Mouse (Mus musculus) liver, embryonic 13.5 days (tissue): ENCODE measurements around the gene Arid5a. TPM values are rescaled to one million over a fixed set of nuclear protein-coding genes. Genes with fewer than 3 reads are reported as not detected.
A peak's percentile ranks its signal among the peaks of the same experiment; 100 is the strongest.

ENCODE experiments used
- ATAC-seq: fragments of 200-750 bp; cut with Nextera tagmentation; 2 replicates; pipeline ENCODE4 v1.8.0; 2017; ENCODE audit warnings: low read depth, mild to moderate bottlenecking, moderate number of reproducible peaks, moderate library complexity
- DNase-seq: peaks from one replicate; pipeline ENCODE4 v3.0.0; 2022
- H3K27ac ChIP-seq: fragments of 300-500 bp; sonication (generic); 2 replicates; pipeline ENCODE4 v1.5.1; 2015; ENCODE audit warnings: moderate library complexity, mild to moderate bottlenecking, inconsistent platforms
- H3K27me3 ChIP-seq: fragments of 300-500 bp; sonication (generic); 2 replicates; pipeline ENCODE4 v1.6.1; 2015; ENCODE audit warnings: mild to moderate bottlenecking, inconsistent platforms
- H3K36me3 ChIP-seq: fragments of 300-500 bp; sonication (generic); 2 replicates; pipeline ENCODE4 v1.6.1; 2015; ENCODE audit warnings: mild to moderate bottlenecking, inconsistent platforms
- H3K4me1 ChIP-seq: fragments of 300-500 bp; sonication (generic); replicated peaks from 2 replicates; pipeline ENCODE4 v1.6.1; 2015; ENCODE audit warnings: inconsistent platforms
- H3K4me2 ChIP-seq: fragments of 300-500 bp; sonication (generic); 2 replicates; pipeline ENCODE4 v1.6.1; 2015; ENCODE audit warnings: inconsistent platforms, mild to moderate bottlenecking, moderate library complexity
- H3K4me3 ChIP-seq: fragments of 300-500 bp; sonication (generic); replicated peaks from 2 replicates; pipeline ENCODE4 v1.5.1; 2015; ENCODE audit warnings: mild to moderate bottlenecking, inconsistent platforms
- H3K9ac ChIP-seq: fragments of 300-500 bp; sonication (generic); 2 replicates; pipeline ENCODE4 v1.6.1; 2015; ENCODE audit warnings: mild to moderate bottlenecking, inconsistent platforms
- H3K9me3 ChIP-seq: fragments of 300-500 bp; sonication (generic); replicated peaks from 2 replicates; pipeline ENCODE4 v1.6.1; 2016; ENCODE audit warnings: inconsistent platforms
- WGBS: fragments of 180-500 bp; shearing (Covaris S2); methylation state at CpG from one replicate; pipeline ENCODE4 v1.1.7; 2015; ENCODE audit not compliant: insufficient replicate concordance; 5-methylcytosine and 5-hydroxymethylcytosine counted together
- polyA plus RNA-seq: library from polyadenylated mRNA; unstranded; fragments of >200 nt; fragmentation: Nextera tagmentation; extraction: Ambion mirVana; gene quantifications from 2 replicates; pipeline ENCODE4 v1.2.1, GENCODE M21; 2015

The Arid5a gene
- 2.1 and 2.2 TPM in 2 replicates for polyA plus RNA-seq

DNA sequence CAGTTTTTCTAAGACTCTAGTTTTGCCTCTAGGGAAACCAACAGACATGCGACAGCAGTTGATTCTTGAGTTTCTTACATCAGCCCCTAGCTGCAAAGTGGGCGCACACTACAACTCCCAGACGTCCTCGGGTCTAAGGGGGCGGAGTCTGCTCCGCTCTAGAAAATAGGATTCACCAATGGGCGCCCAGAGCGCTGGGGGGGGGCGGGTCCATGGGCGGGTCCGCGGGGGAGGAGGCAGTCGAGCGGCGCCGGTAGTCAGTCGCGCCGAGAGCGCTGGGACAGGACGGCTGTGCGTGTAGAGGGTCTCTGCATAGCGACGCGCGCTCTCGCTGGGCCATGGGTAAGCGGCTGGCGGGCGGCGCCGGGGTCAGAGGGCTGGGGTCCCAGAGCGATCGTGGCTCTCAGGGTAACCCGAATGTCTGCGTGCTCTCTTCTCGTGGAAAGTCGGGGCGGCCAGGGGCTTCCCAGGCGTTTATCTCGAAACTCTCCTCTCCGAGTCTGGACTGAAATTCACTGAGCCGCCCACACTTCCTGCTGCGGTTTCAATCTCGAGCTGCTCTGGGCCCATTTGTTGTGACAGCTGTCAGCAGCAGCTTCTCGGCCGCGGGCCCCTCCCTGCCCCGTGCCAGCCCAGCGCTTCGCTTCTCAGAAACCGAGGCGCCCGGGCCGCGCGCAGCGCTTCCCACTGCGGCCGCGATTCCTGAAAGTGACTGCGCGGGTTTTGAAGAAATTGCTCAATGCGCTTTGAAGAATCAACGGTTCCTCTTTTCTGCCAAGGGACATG, at the start of gene Arid5a:
Gene Arid5a (plus strand): TSS at position 239 of the 786 bp plus-strand sequence.
- peaks cover 26% of the 10 kb centered on the region for H3K4me1 ChIP-seq
- peaks cover 59% of the 10 kb centered on the region for H3K27me3 ChIP-seq
- H3K36me3 ChIP-seq: no peaks in the 10 kb centered on the region
- peak; percentile 75 for DNase-seq
- H3K27ac ChIP-seq: peak within 1 kb of the TSS; percentile 76
- ATAC-seq: peak; percentile 92
- no peaks in the 10 kb centered on the region for H3K9me3 ChIP-seq
- H3K4me3 ChIP-seq: peak within 1 kb of the TSS; percentile 71
- peak within 1 kb of the TSS; percentile 77 for H3K9ac ChIP-seq
- peak within 1 kb of the TSS; percentile 95 for H3K4me2 ChIP-seq
- under 1% methylated on average over 65 of the region's 65 CpGs for WGBS

DNA sequence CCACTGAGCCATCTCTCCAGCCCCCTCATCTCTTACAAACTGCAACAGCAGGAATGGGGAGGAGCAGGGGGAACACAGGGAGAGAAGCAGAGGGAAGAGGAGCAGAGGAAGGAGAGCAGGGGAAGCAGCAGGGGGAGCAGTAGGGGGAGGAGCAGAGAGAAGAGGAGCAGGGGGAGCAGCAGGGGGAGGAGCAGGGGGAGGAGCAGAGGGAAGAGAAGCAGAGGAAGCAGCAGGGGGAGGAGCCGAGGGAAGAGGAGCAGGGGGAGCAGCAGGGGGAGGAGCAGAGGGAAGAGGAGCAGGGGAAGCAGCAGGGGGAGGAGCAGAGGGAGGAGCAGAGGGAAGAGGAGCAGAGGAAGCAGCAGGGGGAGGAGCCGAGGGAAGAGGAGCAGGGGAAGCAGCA, 48.9 kb upstream of the Arid5a start:
- Histone ChIP-seq H3K4me1 (peaks cover 15% of the 10 kb centered on the region), H3K4me3 (no peak overlapping the region), H3K27ac (no peak overlapping the region), H3K9me3 (peaks cover 5% of the 10 kb centered on the region; the same call in 1 of the 2 replicates), H3K36me3 (no peaks in the 10 kb centered on the region), H3K27me3 (peaks cover 22% of the 10 kb centered on the region), H3K9ac (no peak overlapping the region), H3K4me2 (no peak overlapping the region)
- ATAC-seq: no peak
- no peak for DNase-seq
- WGBS: 32% methylated on average over 2 of the region's 2 CpGs

DNA sequence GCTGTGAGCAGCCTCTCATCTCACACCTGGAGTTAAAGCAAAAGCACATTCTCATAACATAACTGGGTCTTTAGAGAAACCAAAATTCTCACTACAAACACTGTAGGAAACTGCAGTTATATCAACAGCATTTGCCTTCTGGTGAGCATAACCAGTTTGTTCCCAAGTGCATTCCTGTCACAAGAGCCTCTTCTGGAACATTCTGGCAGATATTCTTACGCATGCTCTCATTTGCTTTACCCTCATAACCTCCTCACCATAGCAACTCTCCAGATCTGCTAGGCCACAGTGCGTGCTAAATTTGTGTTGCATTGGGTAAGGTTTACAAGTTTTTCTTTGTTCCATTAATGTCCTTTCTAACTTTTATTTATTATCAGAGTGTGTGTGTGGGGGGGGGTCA, 48.3 kb upstream of the Arid5a start:
- DNase-seq (no peak), ATAC-seq (no peak)
- Histone ChIP-seq H3K9ac (no peak overlapping the region), H3K36me3 (no peaks in the 10 kb centered on the region), H3K27me3 (peaks cover 17% of the 10 kb centered on the region), H3K4me2 (no peak overlapping the region), H3K4me1 (peaks cover 21% of the 10 kb centered on the region), H3K27ac (no peak overlapping the region), H3K4me3 (no peak overlapping the region), H3K9me3 (peaks cover 5% of the 10 kb centered on the region; the same call in 1 of the 2 replicates)
- WGBS: 80% methylated on average over 2 of the region's 2 CpGs

DNA sequence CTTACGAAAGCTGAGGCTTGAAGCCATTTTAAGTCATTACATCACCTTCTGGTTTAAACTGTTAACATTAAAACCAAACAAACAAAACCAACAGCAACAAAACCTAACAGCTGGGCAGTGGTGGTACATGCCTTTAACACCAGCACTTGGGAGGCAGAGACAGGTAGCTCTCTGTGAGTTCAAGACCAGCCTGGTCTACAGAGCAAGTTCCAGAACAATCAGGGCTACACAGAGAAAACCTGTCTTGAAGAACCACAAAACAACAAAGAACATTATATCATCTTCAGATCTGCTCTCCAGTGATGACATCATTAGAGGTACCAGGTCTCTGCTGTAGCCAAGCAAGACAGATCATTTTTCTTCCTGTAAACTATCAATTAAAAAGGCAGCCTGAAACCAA, 47.1 kb upstream of the Arid5a start:
- 82% methylated on average over 1 of the region's 1 CpGs for WGBS

DNA sequence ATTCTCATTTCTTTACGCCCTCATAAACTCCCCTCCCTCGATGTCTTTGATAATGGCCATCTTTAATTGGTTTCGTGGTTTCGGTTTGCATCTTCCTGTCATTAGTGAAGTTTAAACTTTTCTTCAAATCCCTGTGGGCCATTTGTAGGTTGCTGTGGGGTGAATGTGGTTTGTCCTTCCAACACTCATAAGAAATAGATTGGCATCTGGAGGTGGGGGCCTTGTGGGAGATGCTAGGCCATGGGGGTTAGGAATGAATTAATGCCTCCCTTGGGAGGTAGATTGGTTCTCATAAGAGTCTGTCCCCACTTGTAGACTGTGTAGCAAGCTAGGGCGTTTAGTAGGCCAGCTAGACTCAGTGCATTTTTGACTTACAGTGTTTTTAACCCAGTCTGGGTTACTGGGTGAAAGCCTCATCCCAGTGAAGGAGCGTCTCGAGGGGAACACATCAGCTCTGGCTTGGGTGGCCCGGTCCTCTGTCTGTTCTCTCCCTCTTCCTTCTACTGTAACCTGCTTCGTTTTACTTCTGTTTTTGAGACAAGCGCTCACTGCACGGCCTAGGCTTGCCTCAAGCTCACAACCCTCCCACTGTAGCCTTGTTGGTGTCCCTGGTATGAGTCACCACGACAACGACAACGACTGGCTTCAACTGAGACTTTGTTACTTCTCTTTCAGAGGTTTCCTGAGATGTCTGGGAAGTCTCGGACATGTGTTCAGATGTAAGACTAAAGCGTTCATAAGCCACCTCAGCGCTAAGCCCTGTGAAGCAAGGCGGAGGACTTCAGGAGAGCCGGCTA, 45.6 kb upstream of the Arid5a start:
- no peaks in the 10 kb centered on the region for H3K36me3 ChIP-seq
- no peaks in the 10 kb centered on the region for H3K9me3 ChIP-seq
- no peak overlapping the region for H3K4me3 ChIP-seq
- H3K27me3 ChIP-seq: no peaks in the 10 kb centered on the region
- 35% methylated on average over 19 of the region's 19 CpGs for WGBS
- H3K4me2 ChIP-seq: no peak overlapping the region
- DNase-seq (no peak), ATAC-seq (peak; percentile 51; the same call in 1 of the 2 replicates)
- peaks cover 36% of the 10 kb centered on the region for H3K4me1 ChIP-seq
- H3K27ac ChIP-seq: no peak overlapping the region; the same call in 1 of the 2 replicates
- H3K9ac ChIP-seq: no peak overlapping the region

More for the DNA sequence above, 47.1 kb upstream of the Arid5a start:
- H3K4me2 ChIP-seq: no peak overlapping the region
- DNase-seq: no peak
- ATAC-seq: no peak
- H3K9ac ChIP-seq: no peak overlapping the region
- H3K4me1 ChIP-seq: peaks cover 26% of the 10 kb centered on the region
- no peak overlapping the region for H3K27ac ChIP-seq
- H3K4me3 ChIP-seq: no peak overlapping the region
- H3K9me3 ChIP-seq: peaks cover 5% of the 10 kb centered on the region; the same call in 1 of the 2 replicates
- H3K36me3 ChIP-seq: no peaks in the 10 kb centered on the region
- peaks cover 6% of the 10 kb centered on the region; the same call in 1 of the 2 replicates for H3K27me3 ChIP-seq

DNA sequence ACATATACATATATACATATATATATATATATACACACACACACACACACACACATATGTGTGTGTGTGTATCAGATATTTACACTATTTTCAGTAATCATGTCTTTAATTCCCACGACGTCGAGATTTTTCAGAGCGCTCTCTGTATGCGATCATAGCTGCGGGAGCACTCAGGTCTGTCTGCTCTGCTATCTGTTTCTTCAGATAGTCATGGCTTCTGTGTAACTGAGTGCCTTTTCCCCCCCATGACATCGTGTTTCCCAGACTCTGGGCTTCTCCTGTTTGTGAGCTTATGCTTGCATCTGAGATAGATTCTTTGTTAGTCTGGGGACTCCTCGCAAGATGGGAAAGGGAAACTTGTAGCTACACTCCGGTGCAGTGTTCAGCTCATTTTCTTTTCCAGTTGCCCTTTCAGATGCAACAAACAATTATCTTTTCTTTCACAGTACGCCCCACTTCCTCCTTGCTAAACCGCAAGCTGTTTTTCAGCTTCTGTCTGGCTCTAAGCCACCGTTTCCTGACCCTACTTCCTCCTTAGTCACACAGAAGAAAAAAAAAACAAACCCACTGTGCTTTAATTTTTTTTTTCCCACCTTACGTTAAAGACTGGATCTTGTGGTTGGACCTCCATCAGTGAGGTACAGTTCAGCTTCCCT, 43.6 kb upstream of the Arid5a start:
- peak; percentile 50; the same call in 1 of the 2 replicates for ATAC-seq
- WGBS: 5% methylated on average over 13 of the region's 13 CpGs
- no peak overlapping the region; the same call in 1 of the 2 replicates for H3K9ac ChIP-seq

DNA sequence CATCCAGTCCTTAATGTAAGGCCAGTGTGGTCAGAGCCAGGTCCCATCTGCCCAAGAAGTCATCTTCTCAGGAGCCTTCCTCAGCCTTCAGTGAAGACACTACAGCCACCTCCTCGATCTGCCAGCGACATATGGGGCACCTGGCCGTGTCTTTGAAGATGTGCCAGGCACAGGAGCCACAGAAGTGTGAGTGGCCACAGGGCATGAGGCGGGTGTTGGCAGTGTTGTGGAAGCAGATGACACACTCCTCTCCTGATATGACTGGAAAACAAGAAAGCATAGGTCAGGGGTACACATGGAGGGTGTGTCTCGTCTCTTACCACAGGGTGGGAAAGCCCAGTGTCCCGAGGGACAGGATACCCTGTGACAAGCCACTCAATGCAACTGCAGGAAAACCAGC, 41.2 kb upstream of the Arid5a start:
- no peak for ATAC-seq
- H3K27ac ChIP-seq: no peak overlapping the region

More for the DNA sequence above, 43.6 kb upstream of the Arid5a start:
- DNase-seq: peak; percentile 26
- Histone ChIP-seq H3K27me3 (no peaks in the 10 kb centered on the region), H3K4me1 (peaks cover 37% of the 10 kb centered on the region), H3K36me3 (no peaks in the 10 kb centered on the region), H3K4me3 (peak overlapping the region; percentile 13; the same call in 1 of the 2 replicates), H3K9me3 (no peaks in the 10 kb centered on the region), H3K27ac (peak overlapping the region; percentile 72), H3K4me2 (peak overlapping the region; percentile 49)

DNA sequence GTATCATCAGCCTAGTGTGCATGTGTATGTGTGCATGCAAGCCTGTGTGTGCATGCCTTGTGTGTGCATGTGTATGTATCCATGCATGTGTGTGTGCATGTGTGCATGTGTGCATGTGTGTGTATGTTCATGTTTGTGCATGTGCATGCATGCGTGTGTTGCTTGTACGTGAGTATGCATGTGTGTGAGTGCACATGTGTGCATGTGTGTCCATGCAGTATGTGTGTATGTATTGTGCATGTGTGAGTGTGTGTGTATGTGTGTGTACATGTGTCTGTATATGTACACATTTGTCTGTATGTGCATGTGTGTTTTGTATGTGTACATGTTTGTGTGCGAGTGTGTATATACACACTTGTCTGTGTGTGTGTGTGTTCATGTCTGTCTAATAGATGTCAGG, 39.9 kb upstream of the Arid5a start:
- H3K4me3 ChIP-seq: no peak overlapping the region
- 0 out of 2 replicates have a peak, but pooled peaks cover 11% of the 10 kb centered on the region for H3K27me3 ChIP-seq
- WGBS: 88% methylated on average over 3 of the region's 3 CpGs
- no peaks in the 10 kb centered on the region for H3K9me3 ChIP-seq
- no peaks in the 10 kb centered on the region for H3K36me3 ChIP-seq
- H3K4me1 ChIP-seq: peaks cover 65% of the 10 kb centered on the region
- H3K27ac ChIP-seq: no peak overlapping the region
- ATAC-seq: no peak
- DNase-seq: no peak
- H3K4me2 ChIP-seq: no peak overlapping the region
- no peak overlapping the region for H3K9ac ChIP-seq

More for the DNA sequence above, 41.2 kb upstream of the Arid5a start:
- no peak overlapping the region for H3K9ac ChIP-seq
- H3K4me2 ChIP-seq: no peak overlapping the region
- H3K4me3 ChIP-seq: no peak overlapping the region
- no peaks in the 10 kb centered on the region for H3K9me3 ChIP-seq
- H3K36me3 ChIP-seq: no peaks in the 10 kb centered on the region
- H3K27me3 ChIP-seq: 0 out of 2 replicates have a peak, but pooled peaks cover 11% of the 10 kb centered on the region
- H3K4me1 ChIP-seq: peaks cover 55% of the 10 kb centered on the region
- no peak for DNase-seq
- 56% methylated on average over 6 of the region's 6 CpGs for WGBS

DNA sequence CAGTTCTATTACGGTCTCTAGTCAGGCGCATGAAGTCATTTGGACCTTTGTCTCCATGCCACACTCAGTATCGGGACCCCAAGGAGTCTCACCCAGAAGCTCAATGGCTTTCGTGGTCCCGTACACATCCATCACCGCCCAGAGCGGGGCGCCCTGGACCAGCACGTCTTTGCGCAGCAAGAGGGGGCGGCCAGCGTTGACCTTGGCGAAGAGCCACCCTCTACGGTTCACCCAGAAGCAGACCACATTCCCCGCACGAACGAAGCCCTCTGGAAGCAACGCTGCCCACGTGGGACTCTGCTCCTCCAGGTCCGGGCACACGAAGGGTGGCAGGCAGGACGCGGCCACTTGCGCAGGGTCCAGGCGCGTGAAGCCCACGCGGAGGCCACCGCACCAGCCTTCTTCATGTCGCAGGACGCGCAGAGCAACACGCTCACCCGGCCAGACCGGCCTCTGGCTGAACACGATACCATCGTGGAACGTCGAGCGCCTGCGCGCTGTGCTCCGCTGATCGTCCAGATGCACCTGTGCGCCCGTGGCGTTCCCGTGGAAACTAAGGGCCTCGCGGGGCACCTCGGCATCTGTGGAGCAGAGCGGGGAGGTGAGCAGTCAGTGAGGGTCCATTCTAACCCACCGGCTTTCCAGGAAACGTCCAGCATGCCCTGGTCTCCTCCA, 38.3 kb upstream of the Arid5a start:
- no peak overlapping the region for H3K27ac ChIP-seq
- H3K4me2 ChIP-seq: no peak overlapping the region
- H3K9me3 ChIP-seq: no peaks in the 10 kb centered on the region
- WGBS: 74% methylated on average over 54 of the region's 54 CpGs
- 0 out of 2 replicates have a peak, but pooled peaks cover 11% of the 10 kb centered on the region for H3K27me3 ChIP-seq
- peaks cover 70% of the 10 kb centered on the region for H3K4me1 ChIP-seq
- ATAC-seq: no peak
- no peak overlapping the region for H3K4me3 ChIP-seq
- DNase-seq: no peak
- H3K36me3 ChIP-seq: no peaks in the 10 kb centered on the region
- no peak overlapping the region for H3K9ac ChIP-seq

DNA sequence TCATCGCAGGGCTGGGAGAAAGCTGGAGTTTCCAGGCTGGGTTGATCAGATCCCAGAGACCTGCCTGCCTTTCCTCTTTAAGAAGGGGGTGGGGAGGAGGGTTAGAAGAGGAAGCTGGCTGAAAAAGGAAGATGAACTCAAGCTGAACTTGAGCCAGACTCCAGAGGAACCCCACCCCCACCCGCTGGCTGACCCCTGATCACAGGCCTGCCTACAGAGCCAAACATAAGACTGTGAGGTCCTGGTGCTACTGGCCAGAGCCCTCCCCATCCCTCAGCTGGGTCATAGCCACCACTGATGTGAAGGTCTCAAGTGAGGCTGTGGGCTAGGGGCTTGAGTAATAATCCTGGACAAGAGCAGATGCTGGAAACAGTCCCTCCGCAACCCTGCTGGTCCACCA, 36.9 kb upstream of the Arid5a start:
- 0 out of 2 replicates have a peak, but pooled peaks cover 11% of the 10 kb centered on the region for H3K27me3 ChIP-seq
- DNase-seq (no peak), ATAC-seq (peak; percentile 27; the same call in 1 of the 2 replicates)
- peak overlapping the region; percentile 41; the same call in 1 of the 2 replicates for H3K27ac ChIP-seq
- no peak overlapping the region for H3K9ac ChIP-seq
- H3K4me3 ChIP-seq: no peak overlapping the region
- peak overlapping the region; percentile 9; the same call in 1 of the 2 replicates for H3K4me2 ChIP-seq
- WGBS: 33% methylated on average over 3 of the region's 3 CpGs
- peaks cover 70% of the 10 kb centered on the region for H3K4me1 ChIP-seq
- no peaks in the 10 kb centered on the region for H3K9me3 ChIP-seq
- no peaks in the 10 kb centered on the region for H3K36me3 ChIP-seq
